Mouse (Mus musculus) intestine, embryonic 14.5 days (tissue): ENCODE data around the gene Traf3ip3. TPM values are rescaled to one million over a fixed set of nuclear protein-coding genes. Genes with fewer than 3 reads are reported as not detected.

Experiments
- ATAC-seq: fragments of 200-750 bp; cut with Nextera tagmentation; replicated peaks from 2 replicates; pipeline ENCODE4 v1.8.0; 2017; ENCODE audit warnings: low read depth, moderate number of reproducible peaks, moderate TSS enrichment, moderate library complexity; ENCODE audit not compliant: low FRiP score, low TSS enrichment
- DNase-seq: peaks from one replicate; pipeline ENCODE4 v3.0.0-alpha.2; 2018; ENCODE audit warnings: low spot score
- H3K27ac ChIP-seq: fragments of 300-500 bp; sonication (generic); 2 replicates; pipeline ENCODE4 v1.5.1; 2014; ENCODE audit warnings: low read depth, mild to moderate bottlenecking, control low read depth
- H3K27me3 ChIP-seq: fragments of 300-500 bp; sonication (generic); replicated peaks from 2 replicates; pipeline ENCODE4 v1.6.1; 2014; ENCODE audit warnings: low read length, control low read depth; ENCODE audit not compliant: control insufficient read depth, insufficient read depth
- H3K36me3 ChIP-seq: fragments of 300-500 bp; sonication (generic); 2 replicates; pipeline ENCODE4 v1.6.1; 2014; ENCODE audit warnings: low read length, control low read depth; ENCODE audit not compliant: control insufficient read depth, insufficient read depth
- H3K4me1 ChIP-seq: fragments of 300-500 bp; sonication (generic); replicated peaks from 2 replicates; pipeline ENCODE4 v1.6.1; 2014; ENCODE audit warnings: low read length, control low read depth, mixed read lengths; ENCODE audit not compliant: control insufficient read depth, insufficient read depth
- H3K4me2 ChIP-seq: fragments of 300-500 bp; sonication (generic); 2 replicates; pipeline ENCODE4 v1.6.1; 2014; ENCODE audit warnings: low read length
- H3K4me3 ChIP-seq: fragments of 300-500 bp; sonication (generic); 2 replicates; pipeline ENCODE4 v1.5.1; 2014; ENCODE audit warnings: low read depth, low read length, control low read depth, mixed read lengths
- H3K9ac ChIP-seq: fragments of 300-500 bp; sonication (generic); 2 replicates; pipeline ENCODE4 v1.6.1; 2014; ENCODE audit warnings: mild to moderate bottlenecking, low read length
- H3K9me3 ChIP-seq: fragments of 300-500 bp; sonication (generic); 2 replicates; pipeline ENCODE4 v1.6.1; 2016; ENCODE audit warnings: low read length, control low read depth; ENCODE audit not compliant: control insufficient read depth
- WGBS: fragments of 180-500 bp; shearing (Covaris S2); extraction: QIAGEN DNeasy Blood & Tissue Kit; methylation state at CpG from one replicate; pipeline ENCODE4 v1.1.7; 2014; 5-methylcytosine and 5-hydroxymethylcytosine counted together
- polyA plus RNA-seq: library from polyadenylated mRNA; unstranded; fragments of >200 nt; fragmentation: Nextera tagmentation; extraction: Ambion mirVana; gene quantifications from 2 replicates; pipeline ENCODE4 v1.2.1, GENCODE M21; 2014

Gene Traf3ip3
- polyA plus RNA-seq, 1 experiment from 2014 or later: 3.5 TPM

DNA sequence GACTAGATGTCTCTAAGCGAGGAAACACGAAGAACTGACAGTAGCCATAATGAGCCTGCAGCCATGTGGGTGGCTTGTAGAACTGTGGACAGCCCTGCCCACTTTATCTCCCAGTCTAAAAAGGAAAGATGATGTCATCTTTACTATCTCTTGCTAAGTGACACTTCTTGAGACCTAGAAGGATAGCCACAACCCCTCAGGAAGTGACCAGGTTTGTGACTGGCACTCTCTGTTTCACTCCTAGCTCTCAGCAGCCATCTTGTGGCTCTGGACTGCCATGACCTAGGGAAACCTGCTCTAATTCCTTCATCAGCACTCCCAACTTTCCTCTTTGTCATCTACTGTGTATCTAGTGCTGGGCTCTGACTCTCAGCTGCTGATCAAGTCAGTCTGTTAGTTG lies 3.2 kb downstream of the Traf3ip3 start:
- Histone ChIP-seq H3K27me3 (no peaks in the 10 kb centered on the region), H3K9ac (no peak overlapping the region), H3K4me2 (no peak overlapping the region), H3K27ac (no peak overlapping the region), H3K4me1 (no peaks in the 10 kb centered on the region), H3K4me3 (no peak overlapping the region), H3K36me3 (no peaks in the 10 kb centered on the region), H3K9me3 (no peaks in the 10 kb centered on the region)
- DNase-seq (no peak), ATAC-seq (no peak)
- 96% methylated on average over 2 of the region's 2 CpGs for WGBS

DNA sequence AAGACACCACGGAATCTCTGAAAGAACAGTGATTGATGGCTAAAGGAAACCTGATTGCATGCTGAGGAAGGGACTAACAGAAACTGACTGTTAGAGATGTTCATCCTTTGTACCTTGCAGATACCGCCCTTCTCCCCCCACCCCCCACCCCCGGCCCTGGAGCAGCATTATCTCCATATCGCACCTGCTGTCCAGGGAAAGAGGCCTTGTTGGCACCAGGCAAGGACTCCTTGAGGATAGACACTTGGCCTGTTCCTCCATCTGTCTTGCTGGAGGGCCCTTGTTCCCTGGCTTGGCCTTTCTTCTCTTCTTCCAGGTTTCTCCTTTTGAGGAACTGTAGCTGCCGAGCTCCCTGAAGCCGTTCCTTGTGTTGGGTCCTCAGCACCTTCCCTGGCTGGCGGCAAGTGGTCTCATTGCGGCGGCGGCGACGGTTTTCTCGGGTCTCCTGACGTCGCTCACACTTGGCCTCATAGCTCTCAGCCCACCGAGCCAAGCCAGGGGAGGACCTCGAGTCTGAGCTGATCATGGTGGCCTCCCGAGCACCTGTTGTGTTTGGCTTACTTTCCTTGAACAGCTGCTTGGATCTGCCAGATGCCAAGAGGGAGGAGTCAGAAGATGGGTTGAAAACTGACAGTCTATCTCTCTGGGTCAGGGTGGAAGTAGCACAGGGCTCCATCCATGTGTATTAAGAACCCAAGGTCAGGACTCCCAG lies 3.9 kb downstream of the Traf3ip3 start:
- Histone ChIP-seq H3K9me3 (no peaks in the 10 kb centered on the region), H3K4me1 (no peaks in the 10 kb centered on the region), H3K4me3 (no peak overlapping the region), H3K27me3 (no peaks in the 10 kb centered on the region), H3K4me2 (no peak overlapping the region), H3K36me3 (no peaks in the 10 kb centered on the region), H3K27ac (no peak overlapping the region), H3K9ac (no peak overlapping the region)
- no peak for DNase-seq
- 88% methylated on average over 18 of the region's 18 CpGs for WGBS
- ATAC-seq: no peak

DNA sequence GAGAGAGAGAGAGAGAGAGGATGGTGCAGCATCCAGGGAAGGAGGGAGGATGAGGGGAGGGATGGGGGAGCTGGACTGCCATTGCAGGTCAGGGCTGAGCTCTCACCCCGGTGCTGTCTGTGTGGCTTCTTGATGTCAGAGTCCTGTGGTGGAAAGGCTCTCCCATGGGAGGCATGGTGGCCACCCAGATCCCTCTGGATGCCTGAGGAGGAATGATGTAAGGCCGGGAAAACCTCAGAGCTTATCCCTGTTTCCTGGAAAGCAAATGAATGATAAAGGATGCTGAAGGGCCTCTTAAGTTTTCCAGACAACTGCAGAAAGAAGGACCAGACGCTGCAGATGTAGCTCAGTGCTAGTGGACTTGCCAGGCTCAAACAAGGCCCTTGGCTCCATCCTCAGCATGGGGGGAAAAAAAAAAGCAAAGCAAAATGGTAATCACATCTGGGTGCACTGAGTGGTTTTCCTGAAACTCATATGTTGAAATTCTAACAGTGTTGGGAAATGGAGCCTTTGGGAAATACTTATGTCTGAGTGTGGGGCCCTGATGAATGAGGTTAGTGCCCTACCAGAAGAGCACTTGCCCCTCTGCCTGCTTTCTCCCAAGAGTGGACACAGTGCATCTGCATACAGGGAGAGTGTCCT lies 6.2 kb downstream of the Traf3ip3 start:
- ATAC-seq (no peak), DNase-seq (no peak)
- Histone ChIP-seq H3K36me3 (no peaks in the 10 kb centered on the region), H3K27ac (no peak overlapping the region), H3K27me3 (no peaks in the 10 kb centered on the region), H3K4me3 (no peak overlapping the region), H3K9ac (no peak overlapping the region), H3K4me1 (peaks cover 3% of the 10 kb centered on the region), H3K4me2 (no peak overlapping the region), H3K9me3 (no peaks in the 10 kb centered on the region)
- 53% methylated on average over 3 of the region's 3 CpGs for WGBS

DNA sequence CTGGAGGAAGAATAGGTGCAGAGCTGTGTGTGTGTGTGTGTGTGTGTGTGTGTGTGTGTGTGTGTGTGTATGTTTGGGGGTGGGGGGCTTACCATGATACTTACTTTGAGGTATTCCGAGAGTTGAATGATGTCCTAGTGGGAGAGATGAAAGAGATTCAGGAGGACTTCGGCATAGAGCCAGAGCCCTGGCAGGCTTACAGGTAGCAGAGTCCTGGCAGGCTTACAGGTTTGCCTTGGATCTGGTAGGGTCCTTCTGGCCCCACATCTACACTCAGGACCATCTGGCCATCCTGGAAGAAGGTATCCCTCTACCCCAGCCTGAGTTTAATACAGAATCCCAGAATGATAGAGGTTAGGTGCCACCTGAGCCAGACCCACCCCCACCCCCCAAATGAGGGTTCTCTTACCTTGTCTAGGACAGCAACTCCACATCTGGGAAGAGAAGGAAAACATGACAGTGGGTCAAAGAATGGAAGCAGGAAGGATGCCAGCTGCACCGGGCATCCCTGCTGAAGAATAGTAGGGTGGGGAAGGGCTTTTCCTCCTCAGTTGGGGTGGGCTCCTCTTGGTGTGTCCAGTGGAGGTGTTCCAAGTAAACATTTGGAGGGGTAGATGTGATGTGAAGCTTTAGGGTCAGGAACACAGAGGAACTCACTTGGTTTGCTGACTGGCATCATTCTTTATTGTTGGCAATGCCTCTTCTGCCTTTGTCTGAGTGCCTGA lies 6.9 kb downstream of the Traf3ip3 start:
- Histone ChIP-seq H3K4me1 (peaks cover 10% of the 10 kb centered on the region), H3K9me3 (no peaks in the 10 kb centered on the region), H3K4me2 (no peak overlapping the region), H3K36me3 (no peaks in the 10 kb centered on the region), H3K4me3 (no peak overlapping the region), H3K27me3 (no peaks in the 10 kb centered on the region), H3K27ac (no peak overlapping the region), H3K9ac (no peak overlapping the region)
- DNase-seq (no peak), ATAC-seq (no peak)
- WGBS: 73% methylated on average over 3 of the region's 3 CpGs

DNA sequence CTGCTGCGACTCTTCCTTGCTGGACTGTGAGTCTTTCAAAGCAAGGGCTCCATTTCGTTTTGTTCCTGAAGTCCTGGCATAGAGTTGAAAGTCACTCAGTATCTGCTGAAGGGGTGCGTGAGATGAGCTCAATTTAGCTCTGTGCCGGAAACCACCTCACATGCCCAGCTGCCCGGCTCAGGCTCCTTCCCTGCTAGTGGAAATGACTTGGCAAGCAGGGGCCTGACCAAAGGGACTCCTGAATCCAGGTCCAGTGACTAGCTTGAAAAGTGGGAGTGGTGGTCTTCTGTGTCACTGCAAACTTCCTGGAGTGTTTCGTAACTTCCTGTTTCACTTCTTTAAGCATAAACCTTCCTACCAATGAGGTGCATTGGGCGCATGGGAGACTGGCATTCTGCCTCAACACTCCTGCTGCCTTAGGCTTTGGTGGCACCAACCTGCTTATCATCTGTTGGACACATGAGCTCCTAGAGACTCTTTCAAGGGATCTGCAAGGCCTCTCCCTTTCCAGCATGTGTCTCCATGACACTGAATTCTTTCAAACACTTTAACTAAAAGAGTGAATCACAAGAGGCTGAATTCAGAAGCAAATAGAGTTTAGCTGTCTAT lies 9.7 kb downstream of the Traf3ip3 start:
- Histone ChIP-seq H3K36me3 (no peaks in the 10 kb centered on the region), H3K4me1 (peaks cover 25% of the 10 kb centered on the region), H3K4me2 (no peak overlapping the region), H3K27ac (no peak overlapping the region), H3K9ac (no peak overlapping the region), H3K27me3 (no peaks in the 10 kb centered on the region), H3K9me3 (no peaks in the 10 kb centered on the region), H3K4me3 (no peak overlapping the region)
- 83% methylated on average over 7 of the region's 7 CpGs for WGBS
- no peak for DNase-seq
- no peak for ATAC-seq

DNA sequence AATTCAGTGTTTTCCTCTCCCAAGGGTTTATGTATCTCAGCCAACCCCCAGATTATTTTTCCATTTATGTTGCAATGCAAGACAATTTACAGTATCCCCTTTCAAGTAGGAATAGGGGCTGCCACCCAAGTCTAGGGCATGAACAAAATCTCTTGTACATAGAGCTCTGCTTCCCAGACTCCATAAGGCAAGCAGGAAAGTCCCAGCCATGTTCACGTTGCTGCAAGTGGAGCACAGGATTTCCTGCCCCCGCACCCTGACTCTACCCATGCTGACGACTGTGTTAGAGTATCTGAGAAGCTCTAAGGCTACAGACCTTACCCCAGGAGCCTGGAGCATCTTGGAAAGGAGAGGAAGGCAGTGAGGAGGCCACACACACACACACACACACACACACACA lies 11.7 kb downstream of the Traf3ip3 start:
- Histone ChIP-seq H3K27me3 (no peaks in the 10 kb centered on the region), H3K9me3 (no peaks in the 10 kb centered on the region), H3K4me1 (peaks cover 25% of the 10 kb centered on the region), H3K36me3 (no peaks in the 10 kb centered on the region), H3K4me2 (peak overlapping the region; percentile 14; the same call in 1 of the 2 replicates), H3K9ac (no peak overlapping the region), H3K4me3 (no peak overlapping the region), H3K27ac (peak overlapping the region; percentile 96)
- ATAC-seq (no peak), DNase-seq (no peak)
- WGBS: 22% methylated on average over 3 of the region's 3 CpGs

DNA sequence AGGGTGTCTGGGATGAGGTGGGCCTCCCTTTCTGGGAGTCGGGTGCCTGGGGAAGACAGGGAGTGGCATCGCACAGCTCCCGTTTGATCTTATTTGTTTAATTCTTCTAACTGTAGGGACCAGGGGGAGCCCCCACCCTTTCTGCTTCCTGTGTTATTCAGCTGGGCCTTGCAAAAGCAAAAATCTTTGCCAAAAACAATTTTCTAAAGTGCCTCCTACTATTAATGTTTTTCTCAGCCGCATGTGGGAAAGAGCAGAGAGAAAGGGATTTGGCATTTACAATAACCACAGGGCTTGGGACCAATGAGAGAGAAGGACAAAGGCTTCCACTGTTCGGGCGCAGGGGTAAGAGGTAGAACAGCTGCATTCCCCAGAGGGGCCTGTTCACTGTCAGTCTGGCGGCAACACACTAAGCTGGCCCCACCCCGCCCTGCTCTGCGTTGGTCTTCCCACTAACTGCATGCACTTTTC lies 12.3 kb downstream of the Traf3ip3 start:
- 7% methylated on average over 9 of the region's 9 CpGs for WGBS
- no peaks in the 10 kb centered on the region for H3K36me3 ChIP-seq
- 0 out of 2 replicates have a peak overlapping the region, but pooled peaks have one; percentile 1 for H3K9ac ChIP-seq
- peak overlapping the region; percentile 23; the same call in 1 of the 2 replicates for H3K4me2 ChIP-seq
- DNase-seq (peak; percentile 82), ATAC-seq (peak; percentile 98)
- H3K9me3 ChIP-seq: no peaks in the 10 kb centered on the region
- peak overlapping the region; percentile 96 for H3K27ac ChIP-seq
- no peaks in the 10 kb centered on the region for H3K27me3 ChIP-seq
- H3K4me3 ChIP-seq: no peak overlapping the region
- peaks cover 25% of the 10 kb centered on the region for H3K4me1 ChIP-seq

DNA sequence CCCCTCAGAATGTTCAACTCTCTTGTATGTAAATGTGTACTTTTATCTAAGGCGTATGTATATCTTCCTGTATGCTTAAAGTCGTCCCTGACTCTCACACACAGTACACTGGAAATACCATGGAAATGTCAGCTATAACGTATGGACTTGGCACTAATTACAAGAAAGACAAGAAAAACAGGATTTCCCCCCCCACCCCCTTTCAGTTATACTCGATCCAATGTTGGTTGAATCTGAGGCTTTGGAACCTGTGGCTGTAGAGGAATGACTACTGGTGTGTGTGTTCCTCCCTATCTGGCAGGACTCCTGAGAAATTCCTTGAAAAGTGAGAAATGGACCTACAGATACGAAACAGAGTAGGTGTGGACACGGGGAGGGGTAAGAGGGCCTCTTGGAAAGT lies 13.2 kb downstream of the Traf3ip3 start:
- H3K4me3 ChIP-seq: no peak overlapping the region
- ATAC-seq: no peak

More for the DNA sequence above, 13.2 kb downstream of the Traf3ip3 start:
- no peaks in the 10 kb centered on the region for H3K9me3 ChIP-seq
- no peaks in the 10 kb centered on the region for H3K27me3 ChIP-seq
- H3K9ac ChIP-seq: no peak overlapping the region
- DNase-seq: no peak
- H3K27ac ChIP-seq: peak overlapping the region; percentile 96
- no peaks in the 10 kb centered on the region for H3K36me3 ChIP-seq
- H3K4me2 ChIP-seq: no peak overlapping the region; the same call in 1 of the 2 replicates
- WGBS: 63% methylated on average over 6 of the region's 6 CpGs
- peaks cover 25% of the 10 kb centered on the region for H3K4me1 ChIP-seq
